Mouse (Mus musculus) adrenal gland, postnatal 4 days (tissue): ENCODE data around the gene 2210011C24Rik. TPM values are rescaled to one million over a fixed set of nuclear protein-coding genes. Genes with fewer than 3 reads are reported as not detected.

Source experiments
- DNase-seq, 2 experiments: peaks; one replicate each; pipeline ENCODE4 v3.0.0; 2021 to 2022; ENCODE audit warnings: low spot score in 2 of 2, mixed read lengths in 2 of 2
- microRNA-seq: library from miRNA; unstranded; fragments of <30 nt; microRNA quantifications from one replicate; pipeline ENCODE4 v1.2.0, GENCODE M21; 2021
- total RNA-seq, 2 experiments: library from RNA; stranded (reverse); gene quantifications; 2 replicates each; pipeline ENCODE4 v1.2.3; 2021

2210011C24Rik gene
- total RNA-seq, 2 experiments from 2014 or later, result 0.31 to 1.5 TPM

DNA sequence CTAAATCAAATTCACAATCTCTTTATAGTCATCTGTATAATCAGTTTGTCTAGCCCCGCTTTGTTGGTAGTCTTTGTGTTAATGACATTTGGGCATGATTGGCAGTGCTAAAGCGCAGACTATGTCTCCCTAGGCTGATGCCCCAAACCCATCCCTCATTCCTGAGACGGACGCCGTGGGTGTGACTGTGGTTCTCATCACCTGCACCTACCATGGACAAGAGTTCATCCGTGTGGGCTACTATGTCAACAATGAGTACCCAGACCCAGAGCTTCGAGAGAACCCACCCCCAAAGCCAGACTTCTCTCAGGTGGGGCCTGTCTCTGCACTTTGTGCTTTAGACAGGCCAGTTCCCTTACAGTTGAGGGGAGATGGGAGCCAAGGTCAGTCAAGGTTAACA lies 44.3 kb downstream of the 2210011C24Rik start:
- DNase-seq, result no peak

DNA sequence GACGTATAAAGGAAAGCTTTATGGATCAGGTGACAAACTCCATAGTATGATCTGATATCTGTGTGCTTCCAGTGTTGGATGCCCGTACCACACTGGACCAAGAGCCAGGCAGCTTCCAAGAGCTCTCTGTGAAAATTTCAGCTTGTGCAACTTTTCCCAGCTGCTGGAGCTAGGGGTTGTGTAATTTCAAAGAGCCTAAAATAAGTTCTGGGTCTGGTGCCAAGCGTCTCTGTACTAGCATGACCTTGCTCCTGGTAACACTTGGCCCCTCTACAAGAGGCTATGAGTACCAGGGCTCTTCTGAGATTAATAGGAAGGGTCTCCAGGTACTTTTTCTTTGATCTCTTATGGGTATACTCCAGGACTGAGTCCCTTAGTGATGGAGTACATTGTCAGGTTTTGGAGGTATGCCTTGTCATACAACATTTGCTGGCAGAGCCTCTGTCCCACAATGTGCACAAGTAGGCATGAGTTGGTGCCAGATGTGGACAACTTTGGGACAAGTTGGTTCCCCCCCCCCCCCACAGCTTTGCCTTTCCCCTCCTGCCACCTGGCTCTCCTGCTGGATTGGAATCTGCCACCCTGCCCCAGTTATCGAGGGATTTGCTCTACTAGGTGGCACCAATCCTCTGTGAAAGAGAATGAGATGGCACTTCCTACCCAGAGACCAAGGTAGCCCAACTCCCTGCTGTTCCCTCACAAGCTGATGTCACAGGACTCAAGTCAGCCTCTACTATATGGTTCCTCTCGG lies 47.8 kb downstream of the 2210011C24Rik start:
- no peak for DNase-seq

Small RNAs within 50 kb of the gene (microRNA-seq; reads per million reads assigned to microRNA genes)
- gene Mir1199 (1.3 reads per million), gene Mir8111 (3.2 reads per million, percentile 8 among the genes with 10 or more reads in this experiment)

Other genes starting within 250 kb of the 2210011C24Rik start
- 100 to 1,000 TPM; 103 to 109 TPM for gene Adgrl1, start 112.1 kb downstream of the 2210011C24Rik start, total RNA-seq
- under 1 TPM; 0.62 to 0.70 TPM for gene Gm10644, start 57.0 kb downstream of the 2210011C24Rik start, total RNA-seq
- 10 to 100 TPM; 16.9 to 20.1 TPM for gene Asf1b, start 56.7 kb downstream of the 2210011C24Rik start, total RNA-seq
- gene Prkaca, start 39.2 kb downstream of the 2210011C24Rik start, total RNA-seq, result 100 to 1,000 TPM; 225 to 237 TPM
- gene Samd1, start 14.5 kb downstream of the 2210011C24Rik start, total RNA-seq, result 10 to 100 TPM; 57.6 to 63.1 TPM
- under 1 TPM; 0.62 to 0.76 TPM for gene 1700067K01Rik, start 10.7 kb downstream of the 2210011C24Rik start, total RNA-seq
- 1 to 10 TPM; 1.1 to 6.0 TPM for gene Palm3, start 9.3 kb upstream of the 2210011C24Rik start, total RNA-seq
- 1 to 10 TPM; 2.6 to 3.8 TPM for gene Il27ra, start 30.4 kb upstream of the 2210011C24Rik start, total RNA-seq
- gene Rln3, start 32.8 kb upstream of the 2210011C24Rik start, total RNA-seq, result not detected
- 1 to 10 TPM; 4.0 to 4.2 TPM for gene Gm10643, start 53.0 kb upstream of the 2210011C24Rik start, total RNA-seq
- gene Rfx1, start 54.7 kb upstream of the 2210011C24Rik start, total RNA-seq, result 10 to 100 TPM; 17.0 to 18.6 TPM
- gene Dcaf15, start 92.6 kb upstream of the 2210011C24Rik start, total RNA-seq, result 10 to 100 TPM; 29.3 to 32.0 TPM
- gene Podnl1, start 113.8 kb upstream of the 2210011C24Rik start, total RNA-seq, result under 1 TPM; 0.98 to 0.99 TPM
- gene Cc2d1a, start 135.8 kb upstream of the 2210011C24Rik start, total RNA-seq, result 10 to 100 TPM; 30.6 to 31.7 TPM
- 1 to 10 TPM; 1.2 TPM for gene 4930432K21Rik, start 135.9 kb upstream of the 2210011C24Rik start, total RNA-seq
- gene Nanos3, start 173.0 kb upstream of the 2210011C24Rik start, total RNA-seq, result 1 to 10 TPM; 3.1 to 4.3 TPM
- 10 to 100 TPM; 35.8 to 37.6 TPM for gene Zswim4, start 224.9 kb upstream of the 2210011C24Rik start, total RNA-seq
- gene D8Ertd738e, start 237.5 kb upstream of the 2210011C24Rik start, total RNA-seq, result 100 to 1,000 TPM; 184 to 189 TPM
- gene Mri1, start 245.2 kb upstream of the 2210011C24Rik start, total RNA-seq, result 10 to 100 TPM; 41.0 to 45.0 TPM